Mouse (Mus musculus) mammary gland, adult 2 months (tissue): ENCODE measurements around the gene Lyg2. TPM values are rescaled to one million over a fixed set of nuclear protein-coding genes. Genes with fewer than 3 reads are reported as not detected.

Experiments
- polyA plus RNA-seq: library from polyadenylated mRNA; depleted of rRNA; stranded (reverse); fragments of >200 nt; gene quantifications from 2 replicates; pipeline ENCODE4 v1.2.3, GENCODE M21; 2012; ENCODE audit warnings: low replicate concordance; rRNA removed

Lyg2 gene
- not detected in 2 replicates for polyA plus RNA-seq

GRCm38 (mm10) chr1:37916393-37916792, at the start of gene Lyg2:
TSS of gene Lyg2 (minus strand) at chr1:37916493.

GRCm38 (mm10) chr1:37957659-37958058, 41.4 kb upstream of the Lyg2 start, which contains the start of gene Lyg1:
TSS of gene Lyg1 (minus strand) at chr1:37957759.

DNA sequence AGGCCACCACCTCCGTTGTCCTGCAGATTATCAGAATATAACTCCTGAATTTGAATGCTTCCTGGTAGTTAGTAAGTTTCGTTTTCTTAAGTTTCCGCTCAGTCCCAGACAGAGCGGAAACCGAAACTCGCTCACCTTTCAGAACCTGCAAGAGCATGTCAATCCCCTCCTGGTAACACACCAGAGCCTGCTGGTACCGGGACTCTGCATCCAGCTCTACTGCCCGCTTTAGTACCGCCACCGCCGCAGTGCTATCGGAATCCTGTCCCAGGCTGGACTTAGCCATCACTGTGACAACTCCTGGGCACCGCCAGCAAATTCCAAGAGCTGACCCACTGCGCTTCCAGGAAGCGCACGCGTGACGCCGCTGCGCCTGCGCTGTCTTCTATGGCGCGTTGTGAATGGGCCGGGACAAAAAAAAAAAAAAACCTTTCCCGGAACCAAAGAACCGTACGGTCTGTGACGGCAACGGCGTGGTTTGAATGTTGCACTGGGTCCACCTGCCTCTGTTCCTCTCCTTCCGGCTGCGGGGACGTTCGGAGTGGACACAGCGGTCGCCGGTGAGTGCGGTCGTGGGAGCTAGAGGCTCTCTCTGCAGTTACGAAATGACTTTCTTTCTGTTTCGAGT, 26.2 kb downstream of the Lyg2 start, which contains the start of the genes Mitd1 and Mrpl30:
TSS of gene Mitd1 (minus strand) at position 387 of the 628 bp plus-strand sequence.
TSS of gene Mrpl30 (plus strand) at position 453 of the 628 bp plus-strand sequence.

GRCm38 (mm10) chr1:37871704-37872103, 44.6 kb downstream of the Lyg2 start, which contains the start of gene Lipt1:
TSS of gene Lipt1 (plus strand) at chr1:37871738.

DNA sequence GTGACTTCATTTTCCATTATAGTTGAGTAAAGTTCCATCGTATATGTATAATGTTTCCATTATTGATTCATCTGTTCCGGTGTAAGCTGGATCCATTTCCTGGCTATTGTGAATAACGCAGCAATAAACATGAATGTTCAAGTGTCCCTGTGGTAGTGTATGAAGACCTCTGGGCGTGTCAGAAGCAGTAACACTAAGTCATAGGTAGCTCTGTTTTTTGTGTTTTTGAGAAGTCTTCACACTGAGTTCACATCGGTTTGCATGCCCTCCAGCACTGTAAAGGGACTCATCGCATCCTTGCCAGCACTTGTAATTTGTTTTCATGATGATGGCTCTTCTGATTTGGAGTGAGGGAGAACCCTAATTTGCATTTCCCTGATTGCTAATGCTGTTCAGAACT, 50.0 kb downstream of the Lyg2 start, which contains the start of gene Tsga10:
TSS of gene Tsga10 (minus strand) at position 144 of the 400 bp plus-strand sequence.

Other genes starting within 250 kb of the Lyg2 start
- 1.8 and 2.3 TPM in 2 replicates for gene 2010300C02Rik, start 196.4 kb downstream of the Lyg2 start, polyA plus RNA-seq
- gene Tsga10, start 50.1 kb downstream of the Lyg2 start, polyA plus RNA-seq: 0.17 and 0.96 TPM in 2 replicates
- 2.5 and 4.7 TPM in 2 replicates for gene Lipt1, start 44.8 kb downstream of the Lyg2 start, polyA plus RNA-seq
- gene Mitd1, start 26.1 kb downstream of the Lyg2 start, polyA plus RNA-seq: 5.3 and 10.2 TPM in 2 replicates
- 34.6 and 71.6 TPM in 2 replicates for gene Mrpl30, start 26.0 kb downstream of the Lyg2 start, polyA plus RNA-seq
- gene Lyg1, start 41.3 kb upstream of the Lyg2 start, polyA plus RNA-seq: 0.53 TPM in 1 of 2 replicates, not detected in the other
- gene Txndc9, start 81.4 kb upstream of the Lyg2 start, polyA plus RNA-seq: 4.5 and 9.7 TPM in 2 replicates
- gene Eif5b, start 81.5 kb upstream of the Lyg2 start, polyA plus RNA-seq: 3.0 and 8.7 TPM in 2 replicates
- 7.6 and 9.9 TPM in 2 replicates for gene Rev1, start 213.3 kb upstream of the Lyg2 start, polyA plus RNA-seq